Mouse (Mus musculus) gastrocnemius, postnatal 4 days (tissue): ENCODE measurements around the gene Agbl4. TPM values are rescaled to one million over a fixed set of nuclear protein-coding genes. Genes with fewer than 3 reads are reported as not detected.

ENCODE experiments used
- DNase-seq, 2 experiments: peaks; one replicate each; pipeline ENCODE4 v3.0.0; 2021 to 2022; ENCODE audit warnings: low spot score in 2 of 2, mixed read lengths in 2 of 2
- long read RNA-seq, 2 experiments: library from polyadenylated mRNA; stranded (forward); transcript quantifications; one replicate each; pipeline ENCODE4 v2.0.0; 2021
- total RNA-seq, 2 experiments: library from RNA; stranded (reverse); gene quantifications; 2 replicates each; pipeline ENCODE4 v1.2.3; 2021

The Agbl4 gene
- total RNA-seq, result not detected
- long read RNA-seq, experiment 1, result 0 reads
- long read RNA-seq, experiment 2, partial matches to known transcripts, result 0 of 1 reads
- long read RNA-seq, experiment 2, other reads (novel, unspliced or antisense), result 1 of 1 reads

- peak; percentile 12 to 21 for DNase-seq
Measured at GRCm38 (mm10) chr4:110397618-110398045, at the start of gene Agbl4. TSS of gene Agbl4 (plus strand) at chr4:110397661.

GRCm38 (mm10) chr4:110350856-110351177 lies 46.6 kb upstream of the Agbl4 start:
- no peak for DNase-seq

- DNase-seq, result peak; percentile 42 to 44
Measured at GRCm38 (mm10) chr4:110351178-110352000, 46.1 kb upstream of the Agbl4 start, which contains the start of gene Elavl4. TSS of gene Elavl4 (minus strand) at chr4:110351909.

GRCm38 (mm10) chr4:110352001-110352369 lies 45.5 kb upstream of the Agbl4 start:
- DNase-seq, result no peak

GRCm38 (mm10) chr4:110360568-110360967 lies 36.9 kb upstream of the Agbl4 start:
- DNase-seq, result no peak

- no peak for DNase-seq
Measured at GRCm38 (mm10) chr4:110396221-110396620, 1.2 kb upstream of the Agbl4 start.

- DNase-seq, result no peak
Measured at GRCm38 (mm10) chr4:110420306-110420705, 22.8 kb downstream of the Agbl4 start.

GRCm38 (mm10) chr4:110427653-110428052 lies 30.2 kb downstream of the Agbl4 start:
- DNase-seq, result no peak

DNA sequence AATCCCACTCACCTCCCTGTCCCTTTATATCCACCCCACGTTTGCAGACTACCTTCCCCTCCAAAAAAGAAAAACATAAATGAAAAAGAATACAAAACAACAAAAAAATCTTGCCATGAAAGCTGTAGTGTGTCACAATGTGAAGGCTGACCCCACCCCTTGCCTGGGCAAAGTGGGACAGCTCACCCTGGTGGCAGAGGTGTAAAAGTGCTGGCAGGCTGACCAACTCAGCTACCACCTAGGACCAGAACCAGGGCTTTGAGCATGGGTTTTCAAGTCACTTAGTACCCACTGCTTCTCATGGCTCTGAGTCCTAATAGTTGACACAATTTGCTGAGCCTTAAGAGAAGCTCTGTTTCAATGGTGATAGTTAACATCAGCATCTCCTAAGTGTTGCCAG lies 96.9 kb downstream of the Agbl4 start:
- no peak for DNase-seq

DNA sequence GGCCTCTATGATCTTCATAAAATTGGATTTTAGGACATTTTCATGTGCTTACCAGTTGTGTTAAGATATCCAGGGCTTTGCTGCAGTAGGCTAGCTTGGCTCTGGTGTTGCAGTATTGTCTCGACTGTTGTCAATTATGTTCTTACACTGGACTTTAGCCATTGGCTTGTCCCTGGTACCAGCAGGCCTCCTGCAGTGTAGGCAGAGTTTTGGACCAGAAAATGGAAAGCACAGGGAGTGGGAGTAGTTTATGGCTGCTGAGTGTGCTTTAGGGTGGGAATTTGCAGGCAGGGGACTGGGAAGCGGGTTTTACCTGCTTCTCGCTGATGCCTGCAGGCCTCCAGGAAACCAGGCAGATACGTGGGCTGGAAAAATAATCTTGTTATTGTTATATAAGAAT lies 132.3 kb downstream of the Agbl4 start:
- no peak for DNase-seq

DNA sequence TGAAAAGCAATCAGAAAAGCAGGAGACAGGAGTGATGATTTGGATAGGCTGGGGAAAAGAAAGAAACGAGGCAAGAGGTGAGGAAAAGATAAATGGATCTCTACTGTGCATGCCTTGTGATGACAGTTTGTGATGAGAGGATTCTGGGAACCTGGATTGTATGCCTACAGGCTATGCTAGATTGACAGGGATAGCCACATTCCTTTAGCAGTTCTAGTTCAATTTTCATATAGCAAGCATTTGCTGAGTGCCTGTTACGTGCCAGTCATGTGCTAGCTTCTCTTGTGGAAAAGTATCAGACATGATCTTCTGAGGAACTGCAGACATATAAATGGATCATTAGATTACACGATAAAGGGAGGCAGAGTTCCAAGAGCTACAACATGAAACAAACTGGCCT lies 151.8 kb downstream of the Agbl4 start:
- no peak for DNase-seq

GRCm38 (mm10) chr4:110597726-110598283 lies 200.3 kb downstream of the Agbl4 start:
- no peak for DNase-seq

DNA sequence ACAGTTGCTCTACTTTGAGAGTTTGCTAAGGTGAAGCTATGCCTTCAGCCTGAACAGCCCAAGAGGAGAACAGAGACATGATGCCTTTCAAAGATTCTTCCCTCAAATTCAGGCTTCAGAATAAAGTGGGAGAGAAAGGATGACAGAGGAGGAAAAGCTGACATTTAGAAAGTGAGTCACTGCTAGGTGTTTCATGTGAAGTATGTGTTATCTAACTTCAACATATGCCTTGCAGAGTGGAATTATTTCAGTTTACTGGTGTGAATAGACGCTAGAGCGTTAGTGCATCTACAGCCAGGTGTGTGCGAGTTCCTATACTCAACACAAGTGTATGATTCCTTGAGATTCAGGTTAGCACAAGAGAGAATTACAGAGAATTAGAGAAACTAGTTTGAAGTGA lies 244.0 kb downstream of the Agbl4 start:
- DNase-seq, result no peak

GRCm38 (mm10) chr4:110662940-110663339 lies 265.5 kb downstream of the Agbl4 start:
- no peak for DNase-seq

- DNase-seq, result no peak
Measured at GRCm38 (mm10) chr4:110674121-110674520, 276.7 kb downstream of the Agbl4 start.

DNA sequence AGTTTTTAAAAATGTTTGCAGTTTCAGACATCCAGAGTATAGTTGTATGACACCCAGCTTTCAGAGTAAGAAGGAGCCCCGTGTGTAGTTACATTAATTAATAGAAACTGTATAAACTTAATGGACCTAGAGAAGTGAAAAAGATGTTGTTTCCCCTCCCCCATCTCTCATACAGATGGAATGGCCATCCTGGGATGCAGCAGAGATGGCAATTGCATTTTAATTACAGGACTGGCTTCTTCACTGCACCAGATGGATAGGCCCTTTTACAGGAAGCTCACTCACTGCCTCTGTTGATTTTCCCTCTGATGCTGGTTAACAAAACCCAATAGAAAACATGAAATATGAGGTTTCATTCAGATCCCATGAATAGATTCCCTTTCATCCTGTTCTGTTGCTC lies 337.7 kb downstream of the Agbl4 start:
- no peak for DNase-seq

DNA sequence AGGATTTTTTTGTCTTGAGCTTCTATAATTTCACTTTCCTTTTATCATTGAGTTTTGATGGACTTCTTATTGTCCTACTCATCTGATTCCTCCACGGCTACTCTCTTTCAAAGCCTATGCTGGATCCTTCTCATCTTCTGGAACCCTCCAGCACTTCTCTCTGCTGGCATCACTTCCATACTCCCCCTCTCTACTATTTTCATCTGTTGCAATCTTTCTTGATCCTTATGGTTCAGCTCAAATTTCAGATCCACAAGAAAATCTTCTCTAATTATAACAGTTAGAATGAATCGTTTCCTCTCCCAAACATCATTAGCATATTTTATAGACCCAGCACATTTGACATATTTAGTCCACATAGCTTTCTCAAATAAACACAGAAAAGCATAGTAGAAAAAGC lies 360.5 kb downstream of the Agbl4 start:
- DNase-seq, result no peak

- no peak for DNase-seq
Measured at GRCm38 (mm10) chr4:110788596-110788995, 391.1 kb downstream of the Agbl4 start.

DNA sequence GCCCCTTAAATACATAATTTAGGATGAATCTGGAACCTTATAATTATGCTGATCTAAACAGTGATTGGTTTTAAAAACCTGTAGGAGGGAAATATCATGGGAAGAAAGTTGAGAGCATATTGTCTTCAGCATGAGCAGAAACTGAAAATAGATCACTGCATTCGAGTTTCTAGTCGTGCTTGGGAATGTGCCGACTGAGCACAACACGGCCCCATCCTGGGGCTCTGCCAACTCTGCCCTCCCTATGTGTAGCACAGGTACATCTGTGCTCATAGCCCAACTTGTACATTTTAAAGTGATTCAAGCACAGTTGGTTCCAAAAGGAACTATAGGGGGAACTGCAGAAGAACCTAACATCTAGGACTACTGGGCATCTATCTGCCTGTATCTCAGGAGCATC lies 402.4 kb downstream of the Agbl4 start:
- DNase-seq, result no peak

- DNase-seq, result no peak
Measured at GRCm38 (mm10) chr4:110810947-110811346, 413.5 kb downstream of the Agbl4 start.

GRCm38 (mm10) chr4:110832776-110833175 lies 435.3 kb downstream of the Agbl4 start:
- DNase-seq, result no peak

DNA sequence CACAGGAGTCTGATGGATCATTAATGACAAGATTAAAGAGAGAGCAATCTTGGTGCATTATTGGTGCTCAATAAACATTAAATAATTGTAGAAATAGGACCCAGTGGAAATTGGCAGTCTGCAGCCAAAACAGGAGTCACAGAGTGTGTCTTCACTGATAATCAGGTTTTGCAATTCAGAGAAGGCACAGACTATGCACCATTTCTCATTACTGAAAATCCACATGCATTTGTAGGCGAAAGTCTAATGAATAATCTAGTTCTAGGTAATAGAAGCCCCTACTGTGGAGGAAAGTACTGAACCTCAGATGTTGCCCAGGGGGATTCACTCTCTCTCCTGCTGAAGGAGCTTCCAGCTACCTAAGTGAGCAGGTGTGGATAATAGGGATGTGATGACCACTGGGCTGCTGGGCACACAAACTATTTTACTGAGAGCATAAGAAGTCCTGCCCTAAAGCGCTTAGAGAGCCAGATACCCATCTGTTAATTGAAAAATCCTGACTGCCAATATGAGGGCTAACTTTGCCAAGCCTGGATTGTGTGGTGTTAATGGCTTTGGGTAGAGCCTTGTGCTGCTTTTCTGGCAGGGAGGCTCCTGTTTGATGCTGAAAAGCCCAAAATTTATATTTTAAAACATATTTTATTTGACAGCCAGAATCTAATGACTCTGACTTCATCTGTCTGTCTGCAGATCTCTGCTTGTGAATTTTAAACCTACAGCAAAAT lies 482.4 kb downstream of the Agbl4 start:
- DNase-seq, result no peak
